Mouse (Mus musculus) hindbrain, embryonic 15.5 days (tissue): ENCODE results near the gene Mus81. TPM values are rescaled to one million over a fixed set of nuclear protein-coding genes. Genes with fewer than 3 reads are reported as not detected.
"Not testable (repeated sequence)": the region's sequence is repeated elsewhere in the genome, so short reads cannot be mapped to it uniquely, and the experiment has no call there.

Source experiments
- ATAC-seq: fragments of 200-750 bp; cut with Nextera tagmentation; 2 replicates; pipeline ENCODE4 v1.8.0; 2017; ENCODE audit warnings: low read depth, moderate number of reproducible peaks, moderate TSS enrichment; ENCODE audit not compliant: low FRiP score
- H3K27ac ChIP-seq: fragments of 300-500 bp; sonication (generic); replicated peaks from 2 replicates; pipeline ENCODE4 v1.5.1; 2015; ENCODE audit warnings: mild to moderate bottlenecking, inconsistent platforms
- H3K27me3 ChIP-seq: fragments of 300-500 bp; sonication (generic); 2 replicates; pipeline ENCODE4 v1.6.1; 2015; ENCODE audit warnings: control low read depth, inconsistent platforms
- H3K36me3 ChIP-seq: fragments of 300-500 bp; sonication (generic); 2 replicates; pipeline ENCODE4 v1.6.1; 2015; ENCODE audit warnings: control low read depth, inconsistent platforms
- H3K4me1 ChIP-seq: fragments of 300-500 bp; sonication (generic); replicated peaks from 2 replicates; pipeline ENCODE4 v1.6.1; 2015; ENCODE audit warnings: control low read depth, inconsistent platforms
- H3K4me2 ChIP-seq: fragments of 300-500 bp; sonication (generic); 2 replicates; pipeline ENCODE4 v1.6.1; 2015; ENCODE audit warnings: moderate library complexity, mild to moderate bottlenecking, inconsistent platforms
- H3K4me3 ChIP-seq: fragments of 300-500 bp; sonication (generic); 2 replicates; pipeline ENCODE4 v1.5.1; 2015; ENCODE audit warnings: mild to moderate bottlenecking, inconsistent platforms
- H3K9ac ChIP-seq: fragments of 300-500 bp; sonication (generic); 2 replicates; pipeline ENCODE4 v1.6.1; 2015; ENCODE audit warnings: inconsistent platforms
- H3K9me3 ChIP-seq: fragments of 300-500 bp; sonication (generic); 2 replicates; pipeline ENCODE4 v1.6.1; 2016; ENCODE audit warnings: control low read depth, inconsistent platforms
- WGBS: fragments of 180-500 bp; shearing (Covaris S2); methylation state at CpG from one replicate; pipeline ENCODE4 v1.1.7; 2015; 5-methylcytosine and 5-hydroxymethylcytosine counted together
- polyA plus RNA-seq: library from polyadenylated mRNA; unstranded; fragments of >200 nt; fragmentation: Nextera tagmentation; extraction: Ambion mirVana; gene quantifications from 2 replicates; pipeline ENCODE4 v1.2.1, GENCODE M21; 2015

Gene Mus81
- polyA plus RNA-seq, 1 experiment from 2014 or later: 49.2 TPM

GRCm38 (mm10) chr19:5490313-5490897 is 2.2 kb upstream of the Mus81 start, which contains the start of gene Cfl1:
Gene Cfl1 (plus strand): TSS chr19:5490455.
- no peaks in the 10 kb centered on the region for H3K9me3 ChIP-seq
- H3K27me3 ChIP-seq: no peaks in the 10 kb centered on the region
- peak within 1 kb of the TSS; percentile 97 for H3K27ac ChIP-seq
- H3K36me3 ChIP-seq: peaks cover 33% of the 10 kb centered on the region
- peak within 1 kb of the TSS; percentile 95 for H3K9ac ChIP-seq
- peak within 1 kb of the TSS; percentile 77 for H3K4me2 ChIP-seq
- under 1% methylated on average over 60 of the region's 62 CpGs for WGBS
- peak within 1 kb of the TSS; percentile 90 for H3K4me3 ChIP-seq
- ATAC-seq: peak; percentile 76
- peaks cover 55% of the 10 kb centered on the region for H3K4me1 ChIP-seq

GRCm38 (mm10) chr19:5489721-5490120 is 1.5 kb upstream of the Mus81 start:
- H3K9me3 ChIP-seq, H3K27me3 ChIP-seq, ATAC-seq, H3K9ac ChIP-seq: not testable (repeated sequence)
- Histone ChIP-seq H3K4me3 (peak overlapping the region; percentile 90), H3K27ac (peak overlapping the region; percentile 97), H3K36me3 (peaks cover 32% of the 10 kb centered on the region), H3K4me2 (peak overlapping the region; percentile 77), H3K4me1 (peaks cover 55% of the 10 kb centered on the region)
- 57% methylated on average over 10 of the region's 10 CpGs for WGBS

- ATAC-seq: peak; percentile 82
- H3K4me1 ChIP-seq: peaks cover 55% of the 10 kb centered on the region
- peak overlapping the region; percentile 46 for H3K9ac ChIP-seq
- WGBS: under 1% methylated on average over 26 of the region's 26 CpGs
- peak overlapping the region; percentile 77 for H3K4me2 ChIP-seq
- H3K9me3 ChIP-seq: no peaks in the 10 kb centered on the region
- H3K27ac ChIP-seq: peak overlapping the region; percentile 97
- no peaks in the 10 kb centered on the region for H3K27me3 ChIP-seq
- H3K36me3 ChIP-seq: peaks cover 28% of the 10 kb centered on the region
- H3K4me3 ChIP-seq: peak overlapping the region; percentile 66
Measured at GRCm38 (mm10) chr19:5488878-5489571, 823 bp upstream of the Mus81 start.

- no peaks in the 10 kb centered on the region for H3K9me3 ChIP-seq
- H3K27ac ChIP-seq: no peak overlapping the region
- peak overlapping the region; percentile 77 for H3K4me2 ChIP-seq
- ATAC-seq: no peak
- H3K4me3 ChIP-seq: peak overlapping the region; percentile 66; the same call in 1 of the 2 replicates
- 94% methylated on average over 4 of the region's 4 CpGs for WGBS
- H3K9ac ChIP-seq: no peak overlapping the region; the same call in 1 of the 2 replicates
- H3K36me3 ChIP-seq: peaks cover 32% of the 10 kb centered on the region
- no peaks in the 10 kb centered on the region for H3K27me3 ChIP-seq
- peaks cover 39% of the 10 kb centered on the region for H3K4me1 ChIP-seq
Measured at GRCm38 (mm10) chr19:5486771-5487170, 1.4 kb downstream of the Mus81 start.

GRCm38 (mm10) chr19:5486286-5486685 is 1.9 kb downstream of the Mus81 start:
- Histone ChIP-seq H3K9me3 (no peaks in the 10 kb centered on the region), H3K36me3 (peaks cover 32% of the 10 kb centered on the region), H3K27me3 (no peaks in the 10 kb centered on the region), H3K4me3 (no peak overlapping the region), H3K9ac (no peak overlapping the region), H3K4me2 (no peak overlapping the region), H3K4me1 (peaks cover 38% of the 10 kb centered on the region), H3K27ac (no peak overlapping the region)
- WGBS: 90% methylated on average over 8 of the region's 8 CpGs
- no peak for ATAC-seq

GRCm38 (mm10) chr19:5485821-5486220 is 2.4 kb downstream of the Mus81 start:
- H3K4me3 ChIP-seq: no peak overlapping the region
- ATAC-seq: no peak
- no peaks in the 10 kb centered on the region for H3K9me3 ChIP-seq
- peaks cover 34% of the 10 kb centered on the region for H3K36me3 ChIP-seq
- no peak overlapping the region for H3K4me2 ChIP-seq
- 88% methylated on average over 7 of the region's 7 CpGs for WGBS
- no peaks in the 10 kb centered on the region for H3K27me3 ChIP-seq
- no peak overlapping the region for H3K27ac ChIP-seq
- H3K4me1 ChIP-seq: peaks cover 38% of the 10 kb centered on the region
- no peak overlapping the region for H3K9ac ChIP-seq

- H3K9ac ChIP-seq: no peak overlapping the region
- H3K27ac ChIP-seq: no peak overlapping the region
- no peaks in the 10 kb centered on the region for H3K9me3 ChIP-seq
- no peak overlapping the region for H3K4me3 ChIP-seq
- no peak for ATAC-seq
- 92% methylated on average over 8 of the region's 8 CpGs for WGBS
- H3K4me1 ChIP-seq: peaks cover 38% of the 10 kb centered on the region
- H3K27me3 ChIP-seq: no peaks in the 10 kb centered on the region
- H3K36me3 ChIP-seq: peaks cover 36% of the 10 kb centered on the region
- H3K4me2 ChIP-seq: no peak overlapping the region
Measured at GRCm38 (mm10) chr19:5485371-5485770, 2.8 kb downstream of the Mus81 start.

- Histone ChIP-seq H3K36me3 (peaks cover 36% of the 10 kb centered on the region), H3K27me3 (no peaks in the 10 kb centered on the region), H3K4me1 (peaks cover 31% of the 10 kb centered on the region), H3K27ac (no peak overlapping the region), H3K9me3 (no peaks in the 10 kb centered on the region), H3K9ac (no peak overlapping the region), H3K4me3 (no peak overlapping the region), H3K4me2 (no peak overlapping the region)
- WGBS: 92% methylated on average over 5 of the region's 5 CpGs
- no peak for ATAC-seq
Measured at GRCm38 (mm10) chr19:5484496-5484895, 3.7 kb downstream of the Mus81 start.

GRCm38 (mm10) chr19:5483386-5484359 is 4.5 kb downstream of the Mus81 start:
- Histone ChIP-seq H3K27me3 (no peaks in the 10 kb centered on the region), H3K36me3 (peaks cover 36% of the 10 kb centered on the region), H3K9ac (no peak overlapping the region), H3K4me2 (no peak overlapping the region), H3K4me3 (no peak overlapping the region), H3K9me3 (no peaks in the 10 kb centered on the region), H3K27ac (no peak overlapping the region), H3K4me1 (peaks cover 23% of the 10 kb centered on the region)
- 96% methylated on average over 19 of the region's 19 CpGs for WGBS
- no peak for ATAC-seq

- Histone ChIP-seq H3K27me3 (no peaks in the 10 kb centered on the region), H3K36me3 (peaks cover 36% of the 10 kb centered on the region), H3K4me2 (no peak overlapping the region), H3K4me1 (peaks cover 6% of the 10 kb centered on the region), H3K27ac (no peak overlapping the region), H3K4me3 (no peak overlapping the region), H3K9ac (no peak overlapping the region), H3K9me3 (no peaks in the 10 kb centered on the region)
- ATAC-seq: no peak
- WGBS: 92% methylated on average over 10 of the region's 10 CpGs
Measured at GRCm38 (mm10) chr19:5481398-5481797, 6.8 kb downstream of the Mus81 start.

GRCm38 (mm10) chr19:5480016-5480415 is 8.2 kb downstream of the Mus81 start:
- Histone ChIP-seq H3K9me3 (no peaks in the 10 kb centered on the region), H3K4me2 (no peak overlapping the region), H3K27me3 (no peaks in the 10 kb centered on the region), H3K9ac (no peak overlapping the region), H3K36me3 (peaks cover 30% of the 10 kb centered on the region), H3K4me1 (peaks cover 11% of the 10 kb centered on the region), H3K4me3 (no peak overlapping the region), H3K27ac (no peak overlapping the region)
- 92% methylated on average over 10 of the region's 10 CpGs for WGBS
- ATAC-seq: no peak
